ENCODE assay signal across 8 mouse cellular contexts in the genomic region with DNA sequence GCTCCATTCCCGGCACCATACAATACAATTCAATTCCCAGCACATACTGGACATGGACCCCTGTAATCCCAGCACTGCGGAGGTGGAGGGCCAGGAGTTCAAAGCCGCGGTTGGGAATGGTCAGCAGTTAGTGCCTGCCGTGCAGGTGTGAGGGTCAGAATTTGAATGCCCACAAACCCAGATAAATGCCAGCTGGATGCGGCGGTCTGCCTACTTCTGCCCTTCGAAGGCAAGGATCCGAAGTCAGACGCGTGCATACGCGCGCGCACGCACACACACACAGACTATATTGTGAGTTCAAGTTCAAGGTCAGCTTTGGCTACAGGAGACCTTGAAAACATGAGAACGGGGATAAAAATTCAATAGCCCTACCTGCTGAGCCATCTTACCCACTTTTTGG. TPM values are rescaled to one million over a fixed set of nuclear protein-coding genes. Genes with fewer than 3 reads are reported as not detected.
DNase-seq lines count a peak whose midpoint lies in the region; ATAC-seq and TF ChIP-seq lines count a peak whose summit lies in the region.

No protein-coding gene starts in this region.

- H3K27me3 ChIP-seq in heart, adult 2 months (ENCODE audit: control insufficient read depth, insufficient read depth, low read length): no peaks in the 10 kb centered on the region
- no peaks in the 10 kb centered on the region for H3K27me3 ChIP-seq in ES-Bruce4 (ENCODE audit: control insufficient read depth, insufficient read depth, low read length, poor library complexity, severe bottlenecking)
- no peaks in the 10 kb centered on the region for H3K27me3 ChIP-seq in forebrain, embryonic 15.5 days
- H3K27me3 ChIP-seq in liver, embryonic 14.5 days (ENCODE audit: control insufficient read depth, insufficient read depth, low read length): no peaks in the 10 kb centered on the region

- 62% methylated on average over 17 of the region's 17 CpGs for WGBS in heart, adult 2 months
- WGBS in forebrain, embryonic 15.5 days: 64% methylated on average over 17 of the region's 17 CpGs
- 58% methylated on average over 17 of the region's 17 CpGs for WGBS in liver, embryonic 14.5 days (ENCODE audit: insufficient replicate concordance)

- no peak overlapping the region; the same call in none of the 2 replicates for H3K4me3 ChIP-seq in heart, adult 2 months
- H3K4me3 ChIP-seq in ES-Bruce4 (ENCODE audit: low read depth, low read length): peak overlapping the region; percentile 36
- H3K4me3 ChIP-seq in forebrain, embryonic 15.5 days: peak overlapping the region; percentile 91
- peak overlapping the region in 1 of 2 experiments; percentile 86; a peak in 2 of 4 replicates for H3K4me3 ChIP-seq in liver, embryonic 14.5 days (ENCODE audit: insufficient read depth in 1 of 2, low read depth in 2 of 2, low read length in 2 of 2)

- H3K36me3 ChIP-seq in heart, adult 2 months (ENCODE audit: control insufficient read depth, insufficient read depth, low read length): no peaks in the 10 kb centered on the region
- H3K36me3 ChIP-seq in ES-Bruce4 (ENCODE audit: control insufficient read depth, insufficient read depth, low read length, poor library complexity, severe bottlenecking): peaks cover 19% of the 10 kb centered on the region
- H3K36me3 ChIP-seq in forebrain, embryonic 15.5 days: peaks cover 21% of the 10 kb centered on the region
- peaks cover 20% of the 10 kb centered on the region for H3K36me3 ChIP-seq in liver, embryonic 14.5 days (replicated peaks; ENCODE audit: control insufficient read depth, insufficient read depth, low read depth)

- peak overlapping the region; percentile 92 for H3K4me2 ChIP-seq in forebrain, embryonic 15.5 days (replicated peaks)
- H3K4me2 ChIP-seq in liver, embryonic 14.5 days (ENCODE audit: low read depth): peak overlapping the region; percentile 82

- no peaks in the 10 kb centered on the region for H3K79me2 ChIP-seq in heart, adult 2 months (replicated peaks; ENCODE audit: control insufficient read depth, insufficient read depth, low read length)

- H3K9ac ChIP-seq in heart, adult 2 months (ENCODE audit: low read depth, low read length): no peak overlapping the region
- H3K9ac ChIP-seq in ES-Bruce4 (ENCODE audit: low read depth, poor library complexity, severe bottlenecking): peak overlapping the region; percentile 81
- peak overlapping the region; percentile 79 for H3K9ac ChIP-seq in forebrain, embryonic 15.5 days (replicated peaks)
- peak overlapping the region; percentile 85; the same call in 1 of the 2 replicates for H3K9ac ChIP-seq in liver, embryonic 14.5 days (replicated peaks)

- no peak for TF ChIP-seq EP300 in heart, adult 2 months (IDR thresholded peaks at IDR 0.05; ENCODE audit: insufficient read depth, low read depth, low read length)
- no peak for TF ChIP-seq EP300 in ES-Bruce4 (IDR thresholded peaks at IDR 0.05; ENCODE audit: insufficient read depth, low read depth, low read length)
- no peak for TF ChIP-seq EP300 in liver, embryonic 14.5 days (IDR thresholded peaks at IDR 0.05; ENCODE audit: low read depth)

- H3K9me3 ChIP-seq in ES-Bruce4 (replicated peaks; ENCODE audit: control insufficient read depth, insufficient read depth, low read length, poor library complexity, severe bottlenecking): no peaks in the 10 kb centered on the region
- H3K9me3 ChIP-seq in forebrain, embryonic 15.5 days: no peaks in the 10 kb centered on the region
- no peaks in the 10 kb centered on the region for H3K9me3 ChIP-seq in liver, embryonic 14.5 days (ENCODE audit: control insufficient read depth, low read length)

- H3K4me1 ChIP-seq in heart, adult 2 months (ENCODE audit: control insufficient read depth, insufficient read depth, low read length): peaks cover 2% of the 10 kb centered on the region
- no peaks in the 10 kb centered on the region for H3K4me1 ChIP-seq in ES-Bruce4 (ENCODE audit: control insufficient read depth, insufficient read depth, low read length)
- H3K4me1 ChIP-seq in forebrain, embryonic 15.5 days: peaks cover 21% of the 10 kb centered on the region
- peaks cover 0 to 7% of the 10 kb centered on the region in 2 experiments; a peak in 2 of 4 replicates for H3K4me1 ChIP-seq in liver, embryonic 14.5 days (replicated peaks; ENCODE audit: control insufficient read depth in 2 of 2, insufficient read depth in 2 of 2, low read length in 1 of 2)

- peak overlapping the region; percentile 82; the same call in 1 of the 2 replicates for H3K27ac ChIP-seq in heart, adult 2 months
- H3K27ac ChIP-seq in ES-Bruce4 (ENCODE audit: insufficient read depth, low read length): 0 out of 2 replicates have a peak overlapping the region, but pooled peaks have one; percentile 25
- H3K27ac ChIP-seq in forebrain, embryonic 15.5 days (replicated peaks): peak overlapping the region; percentile 90
- no peak overlapping the region for H3K27ac ChIP-seq in liver, embryonic 14.5 days

- DNase-seq in heart, adult 2 months: no peak
- DNase-seq in heart, postnatal 14 days: no peak
- DNase-seq in liver, embryonic 14.5 days (ENCODE audit: low read depth in 3 of 3, low spot score in 3 of 3): no peak
- no peak for DNase-seq in embryo, embryonic 10 days (ENCODE audit: low spot score)
- DNase-seq in testis, postnatal 14 days (ENCODE audit: low spot score): no peak
- no peak for DNase-seq in left cerebral cortex, adult 11 months (ENCODE audit: low spot score)

- no peak for ATAC-seq in forebrain, embryonic 15.5 days (replicated peaks)
- no peak for ATAC-seq in liver, embryonic 14.5 days (ENCODE audit: insufficient read depth)

- no peak for TF ChIP-seq POLR2A in heart, adult 2 months (IDR thresholded peaks at IDR 0.05; ENCODE audit: insufficient read depth, low read depth, low read length)
- no peak for TF ChIP-seq POLR2A in ES-Bruce4 (IDR thresholded peaks at IDR 0.05; ENCODE audit: insufficient read depth, low read length)

- TF ChIP-seq CTCF in heart, adult 2 months (IDR thresholded peaks at IDR 0.05): no peak
- TF ChIP-seq CTCF in ES-Bruce4 (IDR thresholded peaks at IDR 0.05; ENCODE audit: low read depth, low read length): no peak
- no peak for TF ChIP-seq CTCF in liver, embryonic 14.5 days (IDR thresholded peaks at IDR 0.05; ENCODE audit: low read depth)

- intact Hi-C loops in heart, adult 2 months (cut with DNase I): loop anchor here (1.0 kb wide), 2 partner anchors 11 to 19 kb away; a partner anchor contains a TSS
- intact Hi-C loops in heart, postnatal 14 days (cut with DNase I): no loop called here

RNA-seq across cellular contexts. Expression of a gene that starts 0.8 kb away (rescaled TPM):
- 10 to 100 TPM; 22.6 to 30.4 TPM for total RNA-seq in heart, adult 2 months (2021)
- 43.6 and 45.4 TPM in 2 replicates for polyA plus RNA-seq in heart, adult 2 months (2012; rRNA removed)
- total RNA-seq in heart, postnatal 14 days (2021): 10 to 100 TPM; 21.0 to 23.3 TPM
- polyA plus RNA-seq in ES-Bruce4 (2011; ENCODE audit: insufficient read depth, insufficient read length, low read depth, missing spikeins): 6.7 and 7.2 TPM in 2 replicates
- 56.0 and 63.6 TPM in 2 replicates for polyA plus RNA-seq in forebrain, embryonic 15.5 days (2015; fragmentation: Nextera tagmentation; extraction: Ambion mirVana)
- polyA plus RNA-seq in liver, embryonic 14.5 days (2012; rRNA removed): 36.7 and 37.2 TPM in 2 replicates
- 62.7 and 63.3 TPM in 2 replicates for polyA plus RNA-seq in liver, embryonic 14.5 days (2014; fragmentation: Nextera tagmentation; extraction: Ambion mirVana)

RNA-seq across cellular contexts. Expression of a gene that starts 8.1 kb away (rescaled TPM):
- not detected for total RNA-seq in heart, adult 2 months (2021)
- polyA plus RNA-seq in heart, adult 2 months (2012; rRNA removed): 0.08 and 0.12 TPM in 2 replicates
- total RNA-seq in heart, postnatal 14 days (2021): under 1 TPM in 1 of 2 experiments, not detected in 1; 0.78 TPM
- polyA plus RNA-seq in ES-Bruce4 (2011; ENCODE audit: insufficient read depth, insufficient read length, low read depth, missing spikeins): 1.1 and 1.7 TPM in 2 replicates
- polyA plus RNA-seq in forebrain, embryonic 15.5 days (2015; fragmentation: Nextera tagmentation; extraction: Ambion mirVana): 0.19 and 0.27 TPM in 2 replicates
- polyA plus RNA-seq in liver, embryonic 14.5 days (2012; rRNA removed): 0.04 TPM in 2 replicates
- polyA plus RNA-seq in liver, embryonic 14.5 days (2014; fragmentation: Nextera tagmentation; extraction: Ambion mirVana): 0.10 and 0.18 TPM in 2 replicates

RNA-seq across cellular contexts. Expression of a gene that starts 10.9 kb away (rescaled TPM):
- 10 to 100 TPM; 54.0 TPM for total RNA-seq in heart, adult 2 months (2021)
- 19.4 and 41.8 TPM in 2 replicates for polyA plus RNA-seq in heart, adult 2 months (2012; rRNA removed)
- total RNA-seq in heart, postnatal 14 days (2021): 10 to 100 TPM; 51.2 to 59.5 TPM
- 167 and 196 TPM in 2 replicates for polyA plus RNA-seq in ES-Bruce4 (2011; ENCODE audit: insufficient read depth, insufficient read length, low read depth, missing spikeins)
- 114 and 122 TPM in 2 replicates for polyA plus RNA-seq in forebrain, embryonic 15.5 days (2015; fragmentation: Nextera tagmentation; extraction: Ambion mirVana)
- polyA plus RNA-seq in liver, embryonic 14.5 days (2012; rRNA removed): 23.2 and 38.0 TPM in 2 replicates
- polyA plus RNA-seq in liver, embryonic 14.5 days (2014; fragmentation: Nextera tagmentation; extraction: Ambion mirVana): 65.5 and 75.3 TPM in 2 replicates

RNA-seq across cellular contexts. Expression of a gene that starts 19.6 kb away (rescaled TPM):
- total RNA-seq in heart, adult 2 months (2021): 10 to 100 TPM; 19.8 to 21.5 TPM
- 19.7 and 20.7 TPM in 2 replicates for polyA plus RNA-seq in heart, adult 2 months (2012; rRNA removed)
- 10 to 100 TPM; 18.7 to 19.4 TPM for total RNA-seq in heart, postnatal 14 days (2021)
- polyA plus RNA-seq in ES-Bruce4 (2011; ENCODE audit: insufficient read depth, insufficient read length, low read depth, missing spikeins): 31.2 and 37.2 TPM in 2 replicates
- polyA plus RNA-seq in forebrain, embryonic 15.5 days (2015; fragmentation: Nextera tagmentation; extraction: Ambion mirVana): 66.4 and 69.1 TPM in 2 replicates
- polyA plus RNA-seq in liver, embryonic 14.5 days (2012; rRNA removed): 15.0 and 18.0 TPM in 2 replicates
- 17.7 and 20.7 TPM in 2 replicates for polyA plus RNA-seq in liver, embryonic 14.5 days (2014; fragmentation: Nextera tagmentation; extraction: Ambion mirVana)

RNA-seq across cellular contexts. Expression of a gene that starts 42.6 kb away (rescaled TPM):
- 1 to 10 TPM; 2.8 to 4.4 TPM for total RNA-seq in heart, adult 2 months (2021)
- polyA plus RNA-seq in heart, adult 2 months (2012; rRNA removed): 3.3 and 5.1 TPM in 2 replicates
- under 1 TPM; 0.26 to 0.41 TPM for total RNA-seq in heart, postnatal 14 days (2021)
- polyA plus RNA-seq in ES-Bruce4 (2011; ENCODE audit: insufficient read depth, insufficient read length, low read depth, missing spikeins): 3.9 and 4.1 TPM in 2 replicates
- 0.89 and 0.95 TPM in 2 replicates for polyA plus RNA-seq in forebrain, embryonic 15.5 days (2015; fragmentation: Nextera tagmentation; extraction: Ambion mirVana)
- polyA plus RNA-seq in liver, embryonic 14.5 days (2012; rRNA removed): 15.7 and 18.3 TPM in 2 replicates
- polyA plus RNA-seq in liver, embryonic 14.5 days (2014; fragmentation: Nextera tagmentation; extraction: Ambion mirVana): 30.8 and 31.2 TPM in 2 replicates
